ENCODE assay signal across 27 mouse cellular contexts in the genomic region with DNA sequence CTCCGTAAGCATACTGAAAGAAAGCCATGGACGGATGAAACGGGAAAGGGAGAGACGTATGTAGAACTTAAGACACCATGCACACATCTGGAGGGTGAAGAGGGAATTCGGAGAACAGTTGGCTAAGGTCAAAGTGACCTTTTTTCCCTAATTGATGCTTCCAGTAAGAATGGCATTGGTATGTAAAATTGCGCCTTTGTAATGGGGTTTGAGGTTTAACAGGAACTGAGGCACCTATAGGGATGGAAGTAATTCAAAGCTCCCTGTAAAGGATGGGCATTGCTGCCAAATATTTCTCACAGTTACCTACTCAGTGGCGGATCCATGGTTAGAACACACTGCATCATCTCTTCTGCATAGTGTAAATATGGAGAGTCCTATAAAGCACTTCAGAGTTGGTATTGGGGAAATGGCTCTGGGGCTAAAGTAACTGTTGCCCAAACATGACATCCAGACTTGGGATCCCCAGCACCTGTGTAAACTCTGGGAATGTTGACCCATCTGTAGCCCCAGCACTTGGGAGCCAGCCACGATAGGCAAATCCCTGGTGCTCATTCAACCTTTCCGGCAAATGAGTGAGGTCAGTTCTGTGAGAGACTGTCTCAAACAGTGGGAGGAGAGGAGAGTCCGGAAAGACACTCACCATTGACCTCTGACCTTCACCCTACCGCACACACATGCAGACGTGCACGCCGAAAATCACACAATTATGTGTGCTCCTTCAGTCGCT.
A peak's percentile ranks its signal among the peaks of the same experiment; 100 is the strongest.
DNase-seq lines count a peak whose midpoint lies in the region; ATAC-seq lines count a peak whose summit lies in the region.
"Had no signal": no experiment of that assay in that cellular context is flagged by ENCODE, and none has a peak within 500 bp of the region (broad histone marks: within the 10 kb centered on the region; RNA-seq: fewer than 3 reads in every experiment).

No protein-coding gene starts in this region.

- H3K27ac ChIP-seq in liver, embryonic 13.5 days: no peak overlapping the region
- H3K27ac ChIP-seq in liver, embryonic 11.5 days (ENCODE audit: low read depth, low read length): no peak overlapping the region
- H3K27ac ChIP-seq in intestine, embryonic 15.5 days: no peak overlapping the region
- H3K27ac ChIP-seq: embryonic facial prominence, embryonic 10.5 days; embryonic facial prominence, embryonic 13.5 days; gastrocnemius, adult 2 months; hindbrain, embryonic 12.5 days; hindbrain, embryonic 15.5 days had no signal

- no peaks in the 10 kb centered on the region for H3K27me3 ChIP-seq in liver, embryonic 13.5 days
- H3K27me3 ChIP-seq in liver, embryonic 11.5 days (replicated peaks; ENCODE audit: control insufficient read depth, insufficient read depth, low read length): no peaks in the 10 kb centered on the region
- no peaks in the 10 kb centered on the region for H3K27me3 ChIP-seq in intestine, embryonic 15.5 days (replicated peaks)
- H3K27me3 ChIP-seq: embryonic facial prominence, embryonic 13.5 days; forebrain, embryonic 13.5 days; hindbrain, embryonic 12.5 days; hindbrain, embryonic 15.5 days; Patski had no signal

- 77% methylated on average over 15 of the region's 15 CpGs for WGBS in liver, embryonic 13.5 days (ENCODE audit: insufficient replicate concordance)
- 84% methylated on average over 15 of the region's 15 CpGs for WGBS in liver, embryonic 11.5 days
- WGBS in intestine, embryonic 15.5 days: 86% methylated on average over 15 of the region's 15 CpGs

- peaks cover 7% of the 10 kb centered on the region; the same call in 1 of the 2 replicates for H3K36me3 ChIP-seq in liver, embryonic 13.5 days
- H3K36me3 ChIP-seq in liver, embryonic 11.5 days (ENCODE audit: control insufficient read depth, insufficient read depth, low read length): peaks cover 2% of the 10 kb centered on the region; the same call in 1 of the 2 replicates
- no peaks in the 10 kb centered on the region for H3K36me3 ChIP-seq in intestine, embryonic 15.5 days
- H3K36me3 ChIP-seq: G1E had no signal

- no peaks in the 10 kb centered on the region for H3K9me3 ChIP-seq in liver, embryonic 13.5 days (replicated peaks)
- H3K9me3 ChIP-seq in liver, embryonic 11.5 days (ENCODE audit: control insufficient read depth, low read length): no peaks in the 10 kb centered on the region
- H3K9me3 ChIP-seq in intestine, embryonic 15.5 days: no peaks in the 10 kb centered on the region
- H3K9me3 ChIP-seq: embryonic facial prominence, embryonic 10.5 days; embryonic facial prominence, embryonic 13.5 days; forebrain, embryonic 13.5 days; G1E; hindbrain, embryonic 12.5 days; hindbrain, embryonic 15.5 days had no signal

- H3K9ac ChIP-seq in liver, embryonic 13.5 days: no peak overlapping the region
- H3K9ac ChIP-seq in liver, embryonic 11.5 days (ENCODE audit: low read depth, low read length): no peak overlapping the region
- no peak overlapping the region for H3K9ac ChIP-seq in intestine, embryonic 15.5 days
- H3K9ac ChIP-seq: embryonic facial prominence, embryonic 13.5 days; forebrain, embryonic 13.5 days; forebrain, postnatal 0 days; hindbrain, embryonic 12.5 days; hindbrain, embryonic 15.5 days had no signal

- no peak overlapping the region for H3K4me2 ChIP-seq in liver, embryonic 13.5 days
- H3K4me2 ChIP-seq in liver, embryonic 11.5 days: no peak overlapping the region
- no peak overlapping the region for H3K4me2 ChIP-seq in intestine, embryonic 15.5 days (replicated peaks)
- H3K4me2 ChIP-seq: embryonic facial prominence, embryonic 13.5 days; forebrain, embryonic 13.5 days; heart, embryonic 11.5 days; hindbrain, embryonic 12.5 days; hindbrain, embryonic 15.5 days had no signal

- DNase-seq in cerebellum, postnatal 10 days: no peak
- DNase-seq in liver, embryonic 13.5 days: no peak
- DNase-seq in liver, embryonic 11.5 days (ENCODE audit: low spot score): no peak
- DNase-seq in ES-CJ7 (ENCODE audit: low read depth, low spot score) (peak; percentile 96), ZHBTc4 (ENCODE audit: low read depth, low spot score) (peak; percentile 90)
- no peak for DNase-seq in spleen, postnatal 36 days (ENCODE audit: low spot score in 2 of 2)
- DNase-seq: adrenal gland, adult 8-10 months; adrenal gland, postnatal 25 days; cerebellum, adult 18-20 months; cerebellum, adult 9-10 months; cerebellum, postnatal 25 days; gastrocnemius, adult 2 months; gastrocnemius, postnatal 14 days; heart, adult 11 months had no signal

- 0 out of 2 replicates have a peak, but pooled peaks have one; percentile 15 for ATAC-seq in cerebellum, adult (ENCODE audit: insufficient number of reproducible peaks, low FRiP score, low TSS enrichment)
- ATAC-seq in liver, embryonic 13.5 days (ENCODE audit: low read depth): peak; percentile 23; the same call in 1 of the 2 replicates
- no peak; the same call in 1 of the 2 replicates for ATAC-seq in liver, embryonic 11.5 days (replicated peaks; ENCODE audit: low FRiP score)
- no peak for ATAC-seq in intestine, embryonic 15.5 days
- ATAC-seq: activated CD4-positive, CD25-positive, alpha-beta regulatory T cell, adult 4 months; Patski had no signal

- H3K4me3 ChIP-seq in liver, embryonic 13.5 days (replicated peaks): no peak overlapping the region
- no peak overlapping the region for H3K4me3 ChIP-seq in liver, embryonic 11.5 days (ENCODE audit: low read depth, low read length)
- H3K4me3 ChIP-seq in intestine, embryonic 15.5 days (replicated peaks): no peak overlapping the region
- H3K4me3 ChIP-seq: embryonic facial prominence, embryonic 10.5 days; embryonic facial prominence, embryonic 13.5 days; erythroblast, embryonic 14.5 days; forebrain, embryonic 13.5 days; gastrocnemius, adult 2 months; hindbrain, embryonic 12.5 days; hindbrain, embryonic 15.5 days had no signal

- H3K4me1 ChIP-seq in liver, embryonic 13.5 days (replicated peaks): no peaks in the 10 kb centered on the region
- H3K4me1 ChIP-seq in liver, embryonic 11.5 days (replicated peaks; ENCODE audit: control insufficient read depth, insufficient read depth, low read length): no peaks in the 10 kb centered on the region
- H3K4me1 ChIP-seq in intestine, embryonic 15.5 days (replicated peaks): no peaks in the 10 kb centered on the region
- H3K4me1 ChIP-seq: embryonic facial prominence, embryonic 13.5 days; hindbrain, embryonic 12.5 days; hindbrain, embryonic 15.5 days had no signal

Comparison
In these comparisons a context has a peak if more than half of its experiments do, and no peak if none do; other contexts are left out.
1. ATAC-seq: peak in cerebellum, adult (single experiment) and liver, embryonic 13.5 days (single experiment); none in liver, embryonic 11.5 days (single experiment) and intestine, embryonic 15.5 days (single experiment).
2. DNase-seq: peak in ES-CJ7 (single experiment) and ZHBTc4 (single experiment); none in cerebellum, postnatal 10 days (0 of 2), liver, embryonic 13.5 days (single experiment), liver, embryonic 11.5 days (single experiment) and spleen, postnatal 36 days (0 of 2).